Mouse (Mus musculus) cerebellum, adult 9-11 months (tissue): ENCODE results near the gene Foxe1.

Source experiments
- DNase-seq: peaks from one replicate; pipeline ENCODE4 v3.0.0; 2022

Foxe1 gene

GRCm38 (mm10) chr4:46347580-46348515 lies 4.4 kb downstream of the Foxe1 start:
- DNase-seq, result no peak

- DNase-seq, result no peak
These were observed 5.5 kb downstream of the Foxe1 start for GRCm38 (mm10) chr4:46348897-46349296.

- DNase-seq, result no peak
These were observed 6.1 kb downstream of the Foxe1 start for GRCm38 (mm10) chr4:46349530-46349929.

GRCm38 (mm10) chr4:46353045-46353444 lies 9.6 kb downstream of the Foxe1 start:
- no peak for DNase-seq

GRCm38 (mm10) chr4:46356351-46357133 lies 13.1 kb downstream of the Foxe1 start:
- DNase-seq, result no peak

GRCm38 (mm10) chr4:46359539-46360253 lies 16.3 kb downstream of the Foxe1 start:
- DNase-seq, result no peak

GRCm38 (mm10) chr4:46361258-46361657 lies 17.8 kb downstream of the Foxe1 start:
- DNase-seq, result no peak

GRCm38 (mm10) chr4:46364360-46364759 lies 21.0 kb downstream of the Foxe1 start:
- no peak for DNase-seq

- DNase-seq, result no peak
These were observed 24.1 kb downstream of the Foxe1 start for GRCm38 (mm10) chr4:46367487-46367959.

- no peak for DNase-seq
These were observed 25.7 kb downstream of the Foxe1 start for GRCm38 (mm10) chr4:46369070-46369469.

- DNase-seq, result no peak
These were observed 27.0 kb downstream of the Foxe1 start for GRCm38 (mm10) chr4:46370406-46370805.

- peak; percentile 30 for DNase-seq
These were observed 27.6 kb downstream of the Foxe1 start for GRCm38 (mm10) chr4:46371030-46371429.

- DNase-seq, result no peak
These were observed 31.0 kb downstream of the Foxe1 start for GRCm38 (mm10) chr4:46374455-46374854.

GRCm38 (mm10) chr4:46374869-46375368 lies 31.5 kb downstream of the Foxe1 start:
- peak; percentile 88 for DNase-seq

- no peak for DNase-seq
These were observed 45.1 kb downstream of the Foxe1 start for GRCm38 (mm10) chr4:46388556-46388955.

GRCm38 (mm10) chr4:46389013-46389611 lies 45.7 kb downstream of the Foxe1 start, which contains the start of gene Trmo:
Gene Trmo (minus strand): TSS chr4:46389437.
- DNase-seq, result peak; percentile 93

GRCm38 (mm10) chr4:46389612-46390341 lies 46.4 kb downstream of the Foxe1 start:
- DNase-seq, result no peak

GRCm38 (mm10) chr4:46390390-46390970 lies 47.1 kb downstream of the Foxe1 start:
- peak; percentile 75 for DNase-seq

GRCm38 (mm10) chr4:46394388-46394787 lies 51.0 kb downstream of the Foxe1 start:
- DNase-seq, result no peak

GRCm38 (mm10) chr4:46395736-46396135 lies 52.3 kb downstream of the Foxe1 start:
- DNase-seq, result no peak
